Mouse (Mus musculus) forebrain, embryonic 16.5 days (tissue): ENCODE measurements around the gene Abcb11. TPM values are rescaled to one million over a fixed set of nuclear protein-coding genes. Genes with fewer than 3 reads are reported as not detected.
A peak's percentile ranks its signal among the peaks of the same experiment; 100 is the strongest.
"Not testable (repeated sequence)": the region's sequence is repeated elsewhere in the genome, so short reads cannot be mapped to it uniquely, and the experiment has no call there.

ENCODE experiments used
- ATAC-seq: fragments of 200-750 bp; cut with Nextera tagmentation; 2 replicates; pipeline ENCODE4 v1.8.0; 2017; ENCODE audit warnings: mild to moderate bottlenecking, moderate library complexity
- H3K27ac ChIP-seq: fragments of 300-500 bp; sonication (generic); 2 replicates; pipeline ENCODE4 v1.5.1; 2014; ENCODE audit warnings: low read length, control low read depth
- H3K27me3 ChIP-seq: fragments of 300-500 bp; sonication (generic); replicated peaks from 2 replicates; pipeline ENCODE4 v1.6.1; 2014; ENCODE audit warnings: low read length; ENCODE audit not compliant: control insufficient read depth, insufficient read depth
- H3K36me3 ChIP-seq: fragments of 300-500 bp; sonication (generic); 2 replicates; pipeline ENCODE4 v1.6.1; 2014; ENCODE audit not compliant: control insufficient read depth, insufficient read depth
- H3K4me1 ChIP-seq: fragments of 300-500 bp; sonication (generic); replicated peaks from 2 replicates; pipeline ENCODE4 v1.6.1; 2014; ENCODE audit warnings: low read length; ENCODE audit not compliant: control insufficient read depth, insufficient read depth
- H3K4me2 ChIP-seq: fragments of 300-500 bp; sonication (generic); 2 replicates; pipeline ENCODE4 v1.6.1; 2014; ENCODE audit warnings: mild to moderate bottlenecking, low read length, control low read depth
- H3K4me3 ChIP-seq: fragments of 300-500 bp; sonication (generic); replicated peaks from 2 replicates; pipeline ENCODE4 v1.5.1; 2014; ENCODE audit warnings: mild to moderate bottlenecking, low read length, control low read depth
- H3K9ac ChIP-seq: fragments of 300-500 bp; sonication (generic); replicated peaks from 2 replicates; pipeline ENCODE4 v1.6.1; 2014; ENCODE audit warnings: low read depth, low read length, control low read depth
- H3K9me3 ChIP-seq: fragments of 300-500 bp; sonication (generic); 2 replicates; pipeline ENCODE4 v1.6.1; 2016; ENCODE audit warnings: low read length; ENCODE audit not compliant: control insufficient read depth
- WGBS: fragments of 180-500 bp; shearing (Covaris S2); extraction: QIAGEN DNeasy Blood & Tissue Kit; methylation state at CpG from one replicate; pipeline ENCODE4 v1.1.7; 2014; 5-methylcytosine and 5-hydroxymethylcytosine counted together
- polyA plus RNA-seq: library from polyadenylated mRNA; unstranded; fragments of >200 nt; fragmentation: Nextera tagmentation; extraction: Ambion mirVana; gene quantifications from 2 replicates; pipeline ENCODE4 v1.2.1, GENCODE M21; 2015

Abcb11 gene
- polyA plus RNA-seq, 1 experiment from 2014 or later: 0.39 TPM

- not testable (repeated sequence) for H3K9ac ChIP-seq, H3K27ac ChIP-seq, H3K27me3 ChIP-seq, H3K4me1 ChIP-seq, H3K9me3 ChIP-seq, H3K4me2 ChIP-seq, H3K4me3 ChIP-seq, ATAC-seq, H3K36me3 ChIP-seq
- WGBS: 92% methylated on average over 5 of the region's 6 CpGs
These were observed 41.8 kb downstream of the Abcb11 start for GRCm38 (mm10) chr2:69300568-69300967.

GRCm38 (mm10) chr2:69294508-69294907 is 47.9 kb downstream of the Abcb11 start:
- Histone ChIP-seq H3K4me3 (no peak overlapping the region), H3K4me1 (no peaks in the 10 kb centered on the region), H3K36me3 (no peaks in the 10 kb centered on the region), H3K27ac (no peak overlapping the region), H3K9ac (no peak overlapping the region), H3K27me3 (no peaks in the 10 kb centered on the region), H3K9me3 (no peaks in the 10 kb centered on the region), H3K4me2 (no peak overlapping the region)
- ATAC-seq: no peak

GRCm38 (mm10) chr2:69288989-69289388 is 53.4 kb downstream of the Abcb11 start:
- Histone ChIP-seq H3K4me1 (no peaks in the 10 kb centered on the region), H3K27ac (no peak overlapping the region), H3K4me3 (no peak overlapping the region), H3K9me3 (no peaks in the 10 kb centered on the region), H3K36me3 (no peaks in the 10 kb centered on the region), H3K4me2 (no peak overlapping the region), H3K27me3 (no peaks in the 10 kb centered on the region), H3K9ac (no peak overlapping the region)
- no peak for ATAC-seq
- 59% methylated on average over 5 of the region's 5 CpGs for whole genome bisulfite sequencing

- Histone ChIP-seq H3K27me3 (no peaks in the 10 kb centered on the region), H3K4me3 (no peak overlapping the region), H3K36me3 (no peaks in the 10 kb centered on the region), H3K4me1 (no peaks in the 10 kb centered on the region), H3K27ac (no peak overlapping the region), H3K9me3 (no peaks in the 10 kb centered on the region), H3K9ac (no peak overlapping the region), H3K4me2 (no peak overlapping the region)
- ATAC-seq: peak; percentile 54; the same call in 1 of the 2 replicates
- WGBS: 7% methylated on average over 1 of the region's 1 CpGs
These were observed 66.5 kb downstream of the Abcb11 start for GRCm38 (mm10) chr2:69275875-69276274.

- no peaks in the 10 kb centered on the region for H3K4me1 ChIP-seq
- no peak overlapping the region for H3K9ac ChIP-seq
- no peaks in the 10 kb centered on the region for H3K9me3 ChIP-seq
- ATAC-seq: no peak
- no peak overlapping the region for H3K4me3 ChIP-seq
- no peak overlapping the region for H3K27ac ChIP-seq
- no peaks in the 10 kb centered on the region for H3K27me3 ChIP-seq
- no peaks in the 10 kb centered on the region for H3K36me3 ChIP-seq
- H3K4me2 ChIP-seq: no peak overlapping the region
These were observed 78.3 kb downstream of the Abcb11 start for GRCm38 (mm10) chr2:69264069-69264618.

GRCm38 (mm10) chr2:69248221-69248755 is 94.1 kb downstream of the Abcb11 start:
- H3K4me1 ChIP-seq: peaks cover 6% of the 10 kb centered on the region; the same call in 1 of the 2 replicates
- no peak overlapping the region for H3K27ac ChIP-seq
- H3K4me2 ChIP-seq: no peak overlapping the region
- no peaks in the 10 kb centered on the region for H3K36me3 ChIP-seq
- no peaks in the 10 kb centered on the region for H3K9me3 ChIP-seq
- H3K9ac ChIP-seq: no peak overlapping the region
- H3K27me3 ChIP-seq: no peaks in the 10 kb centered on the region
- ATAC-seq: no peak
- WGBS: 50% methylated on average over 16 of the region's 16 CpGs
- no peak overlapping the region for H3K4me3 ChIP-seq

- Histone ChIP-seq H3K4me1 (peaks cover 6% of the 10 kb centered on the region; the same call in 1 of the 2 replicates), H3K27ac (no peak overlapping the region), H3K4me3 (no peak overlapping the region), H3K27me3 (no peaks in the 10 kb centered on the region), H3K9me3 (no peaks in the 10 kb centered on the region), H3K4me2 (no peak overlapping the region), H3K9ac (no peak overlapping the region), H3K36me3 (no peaks in the 10 kb centered on the region)
- ATAC-seq: no peak
- 93% methylated on average over 1 of the region's 1 CpGs for WGBS
These were observed 95.3 kb downstream of the Abcb11 start for GRCm38 (mm10) chr2:69247081-69247480.

- 0 out of 2 replicates have a peak, but pooled peaks have one; percentile 40 for ATAC-seq
- H3K27ac ChIP-seq: no peak overlapping the region
- H3K4me2 ChIP-seq: no peak overlapping the region
- 22% methylated on average over 2 of the region's 2 CpGs for WGBS
- H3K36me3 ChIP-seq: no peaks in the 10 kb centered on the region
- peaks cover 6% of the 10 kb centered on the region; the same call in 1 of the 2 replicates for H3K4me1 ChIP-seq
- H3K4me3 ChIP-seq: no peak overlapping the region
- H3K27me3 ChIP-seq: no peaks in the 10 kb centered on the region
- H3K9ac ChIP-seq: no peak overlapping the region
- no peaks in the 10 kb centered on the region for H3K9me3 ChIP-seq
These were observed 97.5 kb downstream of the Abcb11 start for GRCm38 (mm10) chr2:69244924-69245323.

GRCm38 (mm10) chr2:69239315-69239714 is 103.1 kb downstream of the Abcb11 start:
- Histone ChIP-seq H3K9ac (no peak overlapping the region), H3K4me3 (no peak overlapping the region), H3K4me2 (no peak overlapping the region), H3K27ac (no peak overlapping the region), H3K4me1 (peaks cover 2% of the 10 kb centered on the region; the same call in 1 of the 2 replicates), H3K27me3 (0 out of 2 replicates have a peak, but pooled peaks cover 2% of the 10 kb centered on the region), H3K9me3 (no peaks in the 10 kb centered on the region), H3K36me3 (no peaks in the 10 kb centered on the region)
- no peak for ATAC-seq
- WGBS: 95% methylated on average over 9 of the region's 9 CpGs
